Mouse (Mus musculus): ENCODE measurements around the gene Pagr1b.

- TF ChIP-seq POU5F1 (IDR thresholded peaks at IDR 0.05; ENCODE audit: borderline replicate concordance, low read length) (no peak), CTCF (conservative IDR thresholded peaks at IDR 0.05; ENCODE audit: low read length) (no peak), NANOG (IDR thresholded peaks at IDR 0.05; ENCODE audit: borderline replicate concordance, low read length) (no peak)
Measured at GRCm38 (mm10) chr7:127023896-127024690, 7.8 kb upstream of the Pagr1b start.

Data from E14TG2a.4 (cell line).